29 mouse cellular contexts compared by ENCODE assay signal in genomic region chr6:24371680-24372079, GRCm38 (mm10).
DNase-seq lines count a peak whose midpoint lies in the region; ATAC-seq and TF ChIP-seq lines count a peak whose summit lies in the region.
"Had no signal": no experiment of that assay in that cellular context is flagged by ENCODE, and none has a peak within 500 bp of the region (broad histone marks: within the 10 kb centered on the region; RNA-seq: fewer than 3 reads in every experiment).

No protein-coding gene starts in this region.

- no peak overlapping the region for H3K27ac ChIP-seq in kidney, postnatal 0 days
- H3K27ac ChIP-seq: forebrain, embryonic 10.5 days; gastrocnemius, adult 2 months; heart, embryonic 15.5 days; hindbrain, embryonic 10.5 days; hindbrain, embryonic 13.5 days had no signal

- H3K4me2 ChIP-seq in kidney, postnatal 0 days (ENCODE audit: low read length) = no peak overlapping the region
- H3K4me2 ChIP-seq: heart, embryonic 12.5 days; heart, embryonic 15.5 days; hindbrain, embryonic 13.5 days had no signal

- ATAC-seq in kidney, postnatal 0 days (replicated peaks; ENCODE audit: low FRiP score, low read depth) = peak; percentile 57; the same call in 1 of the 2 replicates
- ATAC-seq: forebrain, embryonic 14.5 days; forebrain, postnatal 0 days; hindbrain, embryonic 16.5 days; Patski had no signal

- H3K27me3 ChIP-seq in kidney, postnatal 0 days (ENCODE audit: insufficient read depth, low read length) = no peaks in the 10 kb centered on the region
- H3K27me3 ChIP-seq: CH12.LX; heart, embryonic 12.5 days; heart, embryonic 15.5 days; hindbrain, embryonic 13.5 days had no signal

- WGBS in kidney, postnatal 0 days = 44% methylated on average over 1 of the region's 1 CpGs
- 21% methylated on average over 1 of the region's 1 CpGs for WGBS in large intestine, adult 2 months

- TF ChIP-seq CTCF in kidney, postnatal 0 days (IDR thresholded peaks at IDR 0.05; ENCODE audit: low read depth) = no peak

- H3K36me3 ChIP-seq in kidney, postnatal 0 days (ENCODE audit: insufficient read depth, low read length) = no peaks in the 10 kb centered on the region
- H3K36me3 ChIP-seq: forebrain, embryonic 10.5 days; G1E; heart, embryonic 12.5 days; heart, embryonic 15.5 days; hindbrain, embryonic 10.5 days; hindbrain, embryonic 13.5 days had no signal

- no peak overlapping the region for H3K9ac ChIP-seq in kidney, postnatal 0 days (ENCODE audit: low read depth, low read length)
- H3K9ac ChIP-seq: forebrain, postnatal 0 days; heart, embryonic 12.5 days; heart, embryonic 15.5 days; hindbrain, embryonic 13.5 days had no signal

- no peaks in the 10 kb centered on the region for H3K4me1 ChIP-seq in kidney, postnatal 0 days (replicated peaks; ENCODE audit: insufficient read depth, low read length)
- H3K4me1 ChIP-seq: heart, embryonic 12.5 days; heart, embryonic 15.5 days; hindbrain, embryonic 10.5 days; hindbrain, embryonic 13.5 days had no signal

- H3K4me3 ChIP-seq in kidney, postnatal 0 days (replicated peaks; ENCODE audit: low read depth, low read length) = no peak overlapping the region
- H3K4me3 ChIP-seq: forebrain, embryonic 10.5 days; gastrocnemius, adult 2 months; heart, embryonic 12.5 days; heart, embryonic 15.5 days; hindbrain, embryonic 10.5 days; hindbrain, embryonic 13.5 days had no signal

- DNase-seq in kidney, adult 9 months = peak; percentile 9
- no peak for DNase-seq in kidney, adult 18-20 months
- DNase-seq in kidney, postnatal 0 days (ENCODE audit: low spot score) = peak; percentile 9
- DNase-seq in kidney, postnatal 36 days = no peak
- DNase-seq in large intestine, adult 2 months (ENCODE audit: low read depth, low spot score) = peak; percentile 32
- DNase-seq in adrenal gland, adult (ENCODE audit: inconsistent age in 2 of 2, low spot score in 1 of 2) = no peak
- no peak for DNase-seq in cerebellum, adult 9-10 months
- DNase-seq: adrenal gland, adult 2 months; adrenal gland, postnatal 14 days; B cell, adult 2 months; cerebellum, adult 11 months; cerebellum, adult 2 months; cerebellum, postnatal 14 days; forebrain, postnatal 0 days; gastrocnemius, adult 2 months; gastrocnemius, postnatal 25 days; heart, adult 18-20 months; heart, postnatal 10 days; heart, postnatal 36 days had no signal

- H3K9me3 ChIP-seq in kidney, postnatal 0 days (replicated peaks; ENCODE audit: low read length) = no peaks in the 10 kb centered on the region
- H3K9me3 ChIP-seq: forebrain, embryonic 10.5 days; G1E; heart, embryonic 12.5 days; heart, embryonic 15.5 days; hindbrain, embryonic 10.5 days; hindbrain, embryonic 13.5 days had no signal

Comparison
In these comparisons a context has a peak if more than half of its experiments do, and no peak if none do; other contexts are left out.
1. DNase-seq: peak in kidney, adult 9 months (single experiment), kidney, postnatal 0 days (single experiment) and large intestine, adult 2 months (single experiment); none in kidney, adult 18-20 months (single experiment), kidney, postnatal 36 days (0 of 2), adrenal gland, adult (0 of 2) and cerebellum, adult 9-10 months (single experiment).